Mouse (Mus musculus): ENCODE measurements around the gene Lrp6. TPM values are rescaled to one million over a fixed set of nuclear protein-coding genes. Genes with fewer than 3 reads are reported as not detected.
A peak's percentile ranks its signal among the peaks of the same experiment; 100 is the strongest.

Lrp6 gene
- polyA plus RNA-seq, 1 experiment from 2014 or later: 41.6 TPM

DNA sequence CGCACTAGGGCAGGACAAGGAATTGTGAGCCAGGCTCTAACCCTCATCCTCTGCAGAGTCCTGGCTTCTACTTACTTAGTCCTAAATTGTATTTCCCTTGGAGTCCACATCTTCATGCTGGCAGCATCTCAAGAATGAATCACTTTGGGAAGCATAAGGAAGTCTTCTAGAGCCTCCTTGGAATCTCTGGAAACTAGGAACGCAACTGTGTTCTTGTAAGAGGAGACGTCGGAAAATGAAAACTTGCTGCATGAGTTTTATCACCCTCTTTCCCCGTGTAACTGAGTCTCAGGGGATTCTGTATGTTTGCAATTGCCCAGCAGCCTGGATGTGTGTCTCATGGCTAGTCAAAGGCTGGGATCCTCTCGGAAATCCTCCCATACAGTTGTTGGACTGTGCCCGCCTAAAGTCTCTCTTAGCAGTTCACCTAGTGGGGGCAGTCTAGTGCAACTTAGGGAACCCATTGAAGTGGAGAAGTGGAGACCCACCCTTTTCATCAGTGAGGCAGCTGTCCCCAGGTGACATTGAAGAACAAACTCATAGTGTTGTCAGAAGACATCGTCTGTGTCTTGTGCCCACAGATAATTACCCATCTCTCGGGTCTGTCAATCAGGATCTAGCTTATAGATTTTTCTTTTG lies 136.5 kb downstream of the Lrp6 start:
- WGBS: 76% methylated on average over 9 of the region's 9 CpGs
- ATAC-seq (ENCODE audit: insufficient number of reproducible peaks, insufficient read depth, low FRiP score, low TSS enrichment): no peak

DNA sequence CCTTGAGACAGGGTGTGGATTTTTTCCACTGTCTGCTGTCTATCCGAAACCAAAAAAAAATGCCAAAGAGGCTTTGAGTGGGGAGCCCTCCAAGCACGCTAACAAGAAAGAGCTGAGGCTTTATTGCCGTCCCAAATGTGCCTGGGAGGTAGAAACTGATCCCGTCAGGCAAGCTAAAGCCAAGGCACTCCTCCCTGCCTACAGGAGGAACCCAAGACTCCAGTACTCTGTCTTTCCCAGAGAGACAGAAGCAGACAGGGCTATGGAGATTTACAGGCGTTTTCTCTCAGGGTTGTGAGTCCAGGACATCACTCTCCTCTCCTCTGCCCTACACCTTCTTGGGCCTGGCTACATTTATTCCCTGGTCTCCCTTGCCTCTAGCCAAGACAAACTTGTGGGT lies 138.3 kb downstream of the Lrp6 start:
- H3K36me3 ChIP-seq: no peaks in the 10 kb centered on the region
- H3K9me3 ChIP-seq: no peaks in the 10 kb centered on the region
- H3K9ac ChIP-seq: no peak overlapping the region
- no peak overlapping the region for H3K4me2 ChIP-seq (replicated peaks)
- peaks cover 15% of the 10 kb centered on the region for H3K4me1 ChIP-seq
- 0 out of 2 replicates have a peak, but pooled peaks cover 4% of the 10 kb centered on the region for H3K27me3 ChIP-seq
- H3K4me3 ChIP-seq: no peak overlapping the region
- H3K27ac ChIP-seq: peak overlapping the region; percentile 66
- ATAC-seq (ENCODE audit: insufficient number of reproducible peaks, insufficient read depth, low FRiP score, low TSS enrichment): no peak
- WGBS: 36% methylated on average over 5 of the region's 5 CpGs

More for the DNA sequence above, 136.5 kb downstream of the Lrp6 start:
- no peak overlapping the region for H3K9ac ChIP-seq
- H3K4me1 ChIP-seq: peaks cover 17% of the 10 kb centered on the region
- no peaks in the 10 kb centered on the region for H3K27me3 ChIP-seq
- no peak overlapping the region for H3K4me2 ChIP-seq (replicated peaks)
- H3K36me3 ChIP-seq: no peaks in the 10 kb centered on the region
- no peaks in the 10 kb centered on the region for H3K9me3 ChIP-seq
- H3K27ac ChIP-seq: no peak overlapping the region
- H3K4me3 ChIP-seq: no peak overlapping the region

DNA sequence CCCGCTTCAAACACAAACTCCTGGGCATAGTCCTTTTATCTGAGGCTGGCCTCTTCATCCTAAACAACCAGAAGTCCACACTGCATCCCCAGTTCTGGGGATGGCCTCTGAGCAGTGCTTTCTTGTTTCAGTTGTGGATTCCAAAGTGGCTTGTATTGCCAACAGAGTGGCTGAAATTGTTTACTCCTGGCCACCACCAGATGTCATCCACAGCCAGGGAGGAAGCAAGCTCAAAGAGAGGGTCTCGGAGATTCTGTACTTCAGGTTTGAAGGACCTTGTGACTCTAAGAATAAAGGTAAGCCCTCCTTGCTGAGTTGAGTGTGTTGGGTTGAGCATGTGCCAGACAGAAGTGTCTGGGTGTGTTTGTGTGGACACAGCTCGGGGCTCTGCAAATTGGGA lies 139.6 kb downstream of the Lrp6 start:
- no peak for ATAC-seq (ENCODE audit: insufficient number of reproducible peaks, insufficient read depth, low FRiP score, low TSS enrichment)
- Histone ChIP-seq H3K27me3 (0 out of 2 replicates have a peak, but pooled peaks cover 4% of the 10 kb centered on the region), H3K27ac (no peak overlapping the region), H3K4me3 (no peak overlapping the region), H3K4me1 (peaks cover 15% of the 10 kb centered on the region), H3K9ac (no peak overlapping the region), H3K4me2 (replicated peaks) (no peak overlapping the region), H3K9me3 (no peaks in the 10 kb centered on the region), H3K36me3 (no peaks in the 10 kb centered on the region)
- WGBS: 75% methylated on average over 3 of the region's 3 CpGs

DNA sequence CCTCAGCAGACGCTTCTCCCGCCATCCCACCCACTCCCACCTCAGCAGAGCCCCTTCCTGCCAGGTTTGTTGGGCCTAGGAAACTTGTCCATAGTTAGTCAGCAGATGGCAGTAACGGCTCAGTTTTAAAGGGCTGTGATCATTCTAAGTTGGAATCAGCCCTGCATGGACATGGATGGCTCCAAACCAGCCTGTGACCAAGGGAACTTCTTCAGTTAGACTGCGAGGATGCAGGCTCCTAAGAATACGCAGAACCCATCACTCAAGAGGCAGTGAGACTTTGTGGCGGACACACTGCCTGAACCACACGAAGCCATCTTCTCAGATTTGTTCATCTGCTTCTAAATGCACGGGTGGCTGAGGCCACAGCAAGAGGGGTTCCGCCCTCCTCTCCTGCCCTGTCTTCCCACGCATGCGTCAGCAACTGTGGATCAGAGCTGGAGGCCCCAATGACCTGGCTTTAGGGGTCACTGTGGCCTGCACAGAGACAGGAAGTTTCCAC lies 141.5 kb downstream of the Lrp6 start:
- Histone ChIP-seq H3K4me1 (peaks cover 15% of the 10 kb centered on the region), H3K4me2 (replicated peaks) (peak overlapping the region; percentile 27), H3K27ac (no peak overlapping the region), H3K4me3 (no peak overlapping the region), H3K9ac (no peak overlapping the region), H3K36me3 (no peaks in the 10 kb centered on the region), H3K27me3 (0 out of 2 replicates have a peak, but pooled peaks cover 4% of the 10 kb centered on the region), H3K9me3 (no peaks in the 10 kb centered on the region)
- peak; percentile 57; the same call in 1 of the 2 replicates for ATAC-seq (ENCODE audit: insufficient number of reproducible peaks, insufficient read depth, low FRiP score, low TSS enrichment)
- WGBS: 30% methylated on average over 11 of the region's 11 CpGs

DNA sequence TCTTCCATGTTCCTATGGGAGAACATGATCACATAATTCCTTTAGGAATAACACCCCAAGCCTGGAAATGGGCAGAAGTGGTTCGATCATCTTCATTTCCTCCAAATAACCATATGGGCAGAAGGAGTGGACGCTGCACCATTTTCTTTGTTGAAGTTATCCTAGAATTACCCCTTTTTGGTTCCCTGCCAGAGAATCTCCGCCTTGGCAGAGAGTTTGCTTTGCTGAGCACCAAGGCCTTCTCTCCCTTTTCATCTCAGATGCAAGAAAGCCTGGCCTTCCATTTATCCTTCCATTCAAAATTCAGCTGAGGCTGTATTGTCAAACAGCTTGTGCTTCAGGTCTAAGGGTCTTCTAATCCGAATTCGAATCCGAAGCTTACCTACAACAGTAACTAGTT lies 144.8 kb downstream of the Lrp6 start:
- no peak overlapping the region for H3K9ac ChIP-seq
- no peaks in the 10 kb centered on the region for H3K36me3 ChIP-seq
- H3K4me3 ChIP-seq: no peak overlapping the region
- no peak overlapping the region for H3K4me2 ChIP-seq (replicated peaks)
- no peaks in the 10 kb centered on the region for H3K9me3 ChIP-seq
- H3K4me1 ChIP-seq: peaks cover 3% of the 10 kb centered on the region; the same call in 1 of the 2 replicates
- 86% methylated on average over 6 of the region's 6 CpGs for whole genome bisulfite sequencing
- ATAC-seq (ENCODE audit: insufficient number of reproducible peaks, insufficient read depth, low FRiP score, low TSS enrichment): no peak
- 0 out of 2 replicates have a peak, but pooled peaks cover 4% of the 10 kb centered on the region for H3K27me3 ChIP-seq
- H3K27ac ChIP-seq: no peak overlapping the region

DNA sequence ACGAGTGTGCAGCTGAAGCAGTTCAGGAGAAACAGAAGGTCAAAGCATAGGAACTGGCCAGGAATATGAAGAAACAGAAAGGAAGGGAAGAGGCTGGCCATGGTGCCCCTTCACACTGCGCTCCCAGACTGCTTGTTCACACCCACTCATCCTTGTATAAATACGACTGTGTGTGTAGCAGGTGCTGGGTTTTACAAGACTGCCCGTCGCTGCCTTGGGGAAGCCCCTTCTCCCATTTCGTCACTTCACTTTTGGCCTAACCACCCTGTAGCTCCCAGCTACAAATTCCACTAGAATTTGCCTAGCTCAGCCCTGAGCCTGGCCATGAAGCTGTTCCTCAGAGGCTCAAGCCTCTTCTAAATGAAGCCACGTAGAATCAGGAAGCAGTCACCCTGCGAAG lies 146.4 kb downstream of the Lrp6 start:
- Histone ChIP-seq H3K27me3 (0 out of 2 replicates have a peak, but pooled peaks cover 4% of the 10 kb centered on the region), H3K36me3 (no peaks in the 10 kb centered on the region), H3K27ac (no peak overlapping the region), H3K4me2 (replicated peaks) (no peak overlapping the region), H3K9me3 (no peaks in the 10 kb centered on the region), H3K9ac (no peak overlapping the region), H3K4me1 (peaks cover 1% of the 10 kb centered on the region; the same call in 1 of the 2 replicates), H3K4me3 (no peak overlapping the region)
- 82% methylated on average over 8 of the region's 8 CpGs for WGBS
- no peak for ATAC-seq (ENCODE audit: insufficient number of reproducible peaks, insufficient read depth, low FRiP score, low TSS enrichment)

DNA sequence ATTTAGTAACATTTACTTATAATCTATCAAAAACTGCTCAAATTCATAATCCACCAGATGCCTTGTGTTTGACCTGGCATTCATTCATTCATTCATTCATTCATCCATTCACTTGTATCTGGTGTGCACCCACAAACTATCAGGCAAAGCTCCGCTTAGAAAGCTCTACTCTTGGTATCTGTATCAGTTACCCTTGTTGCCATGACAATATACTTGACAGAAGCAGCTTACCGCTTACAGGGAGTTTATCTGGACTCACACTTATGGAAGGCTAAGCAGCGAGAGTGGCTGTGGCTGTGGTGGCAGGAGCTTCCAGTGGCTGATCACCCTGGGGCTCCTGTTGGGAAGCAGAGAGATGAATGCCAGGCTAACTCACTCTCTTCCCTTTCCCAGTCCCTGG lies 148.9 kb downstream of the Lrp6 start:
- no peak overlapping the region for H3K4me2 ChIP-seq (replicated peaks)
- no peak overlapping the region for H3K27ac ChIP-seq
- H3K4me1 ChIP-seq: no peaks in the 10 kb centered on the region
- ATAC-seq (ENCODE audit: insufficient number of reproducible peaks, insufficient read depth, low FRiP score, low TSS enrichment): no peak
- H3K4me3 ChIP-seq: no peak overlapping the region
- no peaks in the 10 kb centered on the region for H3K27me3 ChIP-seq
- H3K9me3 ChIP-seq: no peaks in the 10 kb centered on the region
- H3K36me3 ChIP-seq: no peaks in the 10 kb centered on the region
- 73% methylated on average over 3 of the region's 3 CpGs for WGBS
- H3K9ac ChIP-seq: no peak overlapping the region

DNA sequence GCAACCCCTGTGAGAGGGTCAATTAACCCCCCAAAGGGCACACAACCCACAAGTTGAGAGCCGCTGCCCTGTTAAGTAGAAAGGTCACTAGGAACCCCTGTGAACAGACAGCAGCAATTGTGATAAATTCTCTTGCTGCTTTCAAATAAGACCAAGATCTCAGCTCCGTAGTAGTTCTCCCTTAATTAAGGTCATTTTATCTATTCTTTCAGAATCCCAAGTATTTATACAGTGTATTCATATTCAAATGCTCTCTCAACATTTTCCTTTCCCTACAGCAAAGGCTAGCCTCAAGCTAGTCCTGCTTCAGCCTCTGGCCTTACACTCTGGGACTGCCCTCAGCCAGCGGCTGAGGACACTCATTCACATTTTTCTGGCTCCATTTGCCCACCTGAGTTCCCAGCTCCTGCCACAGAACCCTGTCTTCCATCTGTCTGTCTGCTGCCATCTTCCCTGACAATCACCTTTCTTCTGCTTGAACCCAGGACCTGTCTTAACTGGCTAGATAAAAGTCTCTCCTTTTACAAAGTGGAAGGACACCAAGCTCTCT lies 150.1 kb downstream of the Lrp6 start:
- WGBS: 45% methylated on average over 3 of the region's 3 CpGs
- Histone ChIP-seq H3K9me3 (no peaks in the 10 kb centered on the region), H3K27ac (no peak overlapping the region), H3K9ac (no peak overlapping the region), H3K27me3 (no peaks in the 10 kb centered on the region), H3K36me3 (no peaks in the 10 kb centered on the region), H3K4me2 (replicated peaks) (no peak overlapping the region), H3K4me3 (no peak overlapping the region), H3K4me1 (no peaks in the 10 kb centered on the region)
- ATAC-seq (ENCODE audit: insufficient number of reproducible peaks, insufficient read depth, low FRiP score, low TSS enrichment): no peak

DNA sequence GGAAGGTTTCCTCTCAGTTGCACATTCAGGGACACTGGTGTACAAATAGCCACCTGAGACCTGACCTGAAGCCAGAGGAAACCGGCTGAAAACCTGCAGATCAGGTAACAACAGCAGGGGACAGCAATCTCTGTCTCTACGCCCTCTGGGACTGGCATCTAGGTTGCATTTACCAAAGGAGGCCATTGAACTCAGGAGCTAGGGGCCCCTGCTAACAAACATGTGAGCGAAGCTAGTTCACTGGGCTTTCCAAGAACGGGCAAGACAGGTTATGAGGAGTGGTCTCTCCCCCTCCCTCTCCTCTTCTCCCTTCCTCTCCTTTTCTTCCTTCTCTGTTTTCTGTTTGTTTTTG lies 152.3 kb downstream of the Lrp6 start:
- Histone ChIP-seq H3K27me3 (no peaks in the 10 kb centered on the region), H3K4me2 (replicated peaks) (no peak overlapping the region), H3K36me3 (no peaks in the 10 kb centered on the region), H3K27ac (no peak overlapping the region), H3K4me3 (no peak overlapping the region), H3K9ac (no peak overlapping the region), H3K9me3 (no peaks in the 10 kb centered on the region), H3K4me1 (no peaks in the 10 kb centered on the region)
- ATAC-seq (ENCODE audit: insufficient number of reproducible peaks, insufficient read depth, low FRiP score, low TSS enrichment): no peak
- WGBS: 52% methylated on average over 4 of the region's 4 CpGs

DNA sequence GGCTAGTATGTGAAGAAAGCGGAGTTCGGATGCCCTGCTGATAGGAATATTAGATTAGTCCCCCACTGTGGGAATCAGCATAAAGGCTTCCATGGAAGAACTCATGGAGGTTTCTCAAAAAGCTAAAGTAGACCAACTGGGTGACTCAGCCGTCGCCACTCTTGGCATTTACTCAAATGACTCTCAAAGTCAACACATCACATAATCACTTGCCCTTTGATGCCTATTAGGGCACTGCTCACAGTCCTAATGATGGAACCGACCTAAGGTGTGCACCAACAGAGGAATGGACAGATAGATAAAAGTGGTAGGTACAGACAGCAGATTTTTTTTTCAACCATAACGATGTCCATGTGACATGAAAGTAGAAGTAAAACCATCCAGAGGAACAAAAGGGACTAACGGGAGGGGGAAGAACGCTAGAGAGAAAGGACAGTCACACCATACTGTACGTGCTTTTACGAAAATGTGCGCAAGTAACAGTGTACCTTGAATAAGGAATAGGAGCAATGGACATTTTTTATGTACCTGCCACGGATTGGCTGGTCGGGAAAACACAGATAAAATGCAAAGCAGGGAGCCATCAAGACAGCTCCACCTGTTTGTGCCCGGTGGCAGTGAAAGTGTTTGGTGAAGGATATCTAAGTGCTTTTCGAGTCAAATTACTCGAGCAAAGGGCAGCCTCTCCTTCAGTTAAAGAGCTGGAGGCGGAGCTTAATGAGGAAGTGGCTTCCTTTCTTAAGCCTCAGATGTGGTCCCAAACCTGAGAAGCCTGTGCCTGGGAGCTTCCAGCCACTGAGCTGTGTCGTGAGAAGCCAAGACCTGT lies 152.8 kb downstream of the Lrp6 start:
- no peak overlapping the region for H3K27ac ChIP-seq
- no peak for ATAC-seq (ENCODE audit: insufficient number of reproducible peaks, insufficient read depth, low FRiP score, low TSS enrichment)
- no peaks in the 10 kb centered on the region for H3K9me3 ChIP-seq
- no peak overlapping the region for H3K4me3 ChIP-seq
- no peak overlapping the region for H3K4me2 ChIP-seq (replicated peaks)
- no peaks in the 10 kb centered on the region for H3K27me3 ChIP-seq
- H3K36me3 ChIP-seq: no peaks in the 10 kb centered on the region
- no peaks in the 10 kb centered on the region for H3K4me1 ChIP-seq
- no peak overlapping the region for H3K9ac ChIP-seq
- 63% methylated on average over 18 of the region's 18 CpGs for WGBS

DNA sequence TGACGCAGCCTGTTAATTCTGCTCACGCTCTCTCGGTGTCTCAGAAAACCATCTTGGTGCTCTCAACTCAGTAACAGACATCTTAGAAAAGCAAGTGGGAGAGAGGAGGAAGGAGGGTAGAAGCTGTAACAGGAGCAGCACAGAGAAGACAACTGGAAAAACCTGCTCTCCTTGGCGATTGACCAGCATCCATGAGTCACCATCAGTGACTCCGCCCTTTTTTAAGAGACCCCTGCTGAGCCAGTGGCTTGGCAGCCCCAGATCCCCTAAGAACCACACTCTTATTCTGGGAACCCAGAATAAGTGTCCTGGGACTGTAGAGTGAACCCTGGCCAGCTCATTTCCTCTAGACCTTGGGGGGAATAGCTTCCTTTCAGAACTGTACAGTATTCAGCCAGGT lies 159.5 kb downstream of the Lrp6 start:
- Histone ChIP-seq H3K9me3 (no peaks in the 10 kb centered on the region), H3K27ac (no peak overlapping the region), H3K4me1 (no peaks in the 10 kb centered on the region), H3K27me3 (no peaks in the 10 kb centered on the region), H3K4me3 (no peak overlapping the region), H3K4me2 (replicated peaks) (no peak overlapping the region), H3K9ac (no peak overlapping the region), H3K36me3 (no peaks in the 10 kb centered on the region)
- 50% methylated on average over 5 of the region's 5 CpGs for WGBS
- ATAC-seq (ENCODE audit: insufficient number of reproducible peaks, insufficient read depth, low FRiP score, low TSS enrichment): no peak

DNA sequence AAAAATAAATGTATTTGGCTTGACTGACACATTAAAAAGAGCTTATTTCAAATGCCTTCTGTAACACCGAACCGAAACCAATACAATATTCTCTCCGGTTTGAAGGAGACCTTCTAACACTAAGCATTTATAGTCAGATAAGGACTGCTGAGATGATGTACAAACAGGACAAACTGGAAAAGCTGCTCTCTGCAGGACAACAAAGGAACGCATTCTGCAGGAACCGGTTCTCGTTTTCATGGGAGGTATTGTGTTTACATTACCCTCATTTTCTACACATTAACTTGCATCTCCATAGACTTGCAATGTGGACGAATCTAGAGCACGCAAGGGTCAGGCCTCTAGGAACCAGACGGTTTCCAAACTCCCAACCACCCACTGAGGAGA lies 163.1 kb downstream of the Lrp6 start:
- Histone ChIP-seq H3K27ac (no peak overlapping the region), H3K4me1 (no peaks in the 10 kb centered on the region), H3K36me3 (no peaks in the 10 kb centered on the region), H3K4me3 (no peak overlapping the region), H3K9ac (no peak overlapping the region), H3K27me3 (no peaks in the 10 kb centered on the region), H3K4me2 (replicated peaks) (no peak overlapping the region), H3K9me3 (no peaks in the 10 kb centered on the region)
- 80% methylated on average over 9 of the region's 9 CpGs for WGBS
- no peak for ATAC-seq (ENCODE audit: insufficient number of reproducible peaks, insufficient read depth, low FRiP score, low TSS enrichment)
